Mouse (Mus musculus): ENCODE measurements around the gene Vti1a. TPM values are rescaled to one million over a fixed set of nuclear protein-coding genes. Genes with fewer than 3 reads are reported as not detected.
A peak's percentile ranks its signal among the peaks of the same experiment; 100 is the strongest.

Vti1a gene
- total RNA-seq (2021), result 10 to 100 TPM; 60.2 to 60.5 TPM
- long read RNA-seq, full-length matches to known transcripts, result 31 of 81 reads
- long read RNA-seq, partial matches to known transcripts, result 7 of 81 reads
- long read RNA-seq, other reads (novel, unspliced or antisense), result 43 of 81 reads

- peak; percentile 82 to 93 for DNase-seq (ENCODE audit: low spot score in 2 of 2)
These were observed at the start of gene Vti1a for GRCm38 (mm10) chr19:55316109-55316714. Gene Vti1a, plus strand, starts transcription at chr19:55316295.

GRCm38 (mm10) chr19:55266786-55267185, 49.3 kb upstream of the Vti1a start:
- DNase-seq (ENCODE audit: low spot score in 2 of 2), result no peak

DNA sequence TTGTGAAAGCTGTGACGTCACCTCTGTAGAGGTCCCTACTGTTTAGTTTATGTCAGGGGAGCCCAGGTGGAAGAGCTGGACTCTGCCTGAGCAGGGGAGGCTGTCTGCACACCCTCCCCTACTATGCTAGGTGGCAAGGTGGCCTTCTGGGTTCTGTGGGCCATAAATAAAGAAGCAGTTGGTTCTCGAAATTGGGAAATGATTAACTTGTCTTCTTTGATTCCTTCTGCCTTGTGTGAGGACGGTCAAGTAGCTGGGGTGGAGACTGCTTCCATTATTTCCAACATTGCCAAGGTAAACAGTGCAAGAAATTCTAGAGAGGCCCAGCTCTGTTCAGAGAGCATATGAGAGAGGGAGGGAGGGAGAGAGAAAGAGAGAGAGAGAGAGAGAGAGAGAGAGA, 47.9 kb upstream of the Vti1a start:
- no peak for DNase-seq (ENCODE audit: low spot score in 2 of 2)

DNA sequence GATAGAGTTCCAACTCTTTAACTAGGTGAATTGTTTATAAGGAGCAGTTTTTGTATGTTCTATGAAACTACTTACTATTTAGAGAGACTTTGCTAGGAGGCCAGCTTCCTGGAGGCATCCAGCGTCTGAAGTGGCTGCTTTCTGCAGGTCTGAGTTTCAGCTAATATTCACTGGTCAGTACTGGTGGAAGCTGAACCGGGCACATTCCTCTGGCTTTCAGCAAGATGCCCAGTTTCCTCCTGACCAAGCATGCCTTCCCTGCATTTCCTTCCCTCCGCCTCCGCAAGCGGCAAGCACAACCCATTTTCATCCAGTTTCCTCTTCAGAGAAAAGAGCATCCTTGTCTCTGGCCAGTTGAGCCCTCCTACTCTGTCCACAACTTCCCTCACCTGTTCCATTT, 47.0 kb upstream of the Vti1a start:
- DNase-seq (ENCODE audit: low spot score in 2 of 2), result no peak

GRCm38 (mm10) chr19:55271448-55271847, 44.6 kb upstream of the Vti1a start:
- DNase-seq (ENCODE audit: low spot score in 2 of 2), result no peak

DNA sequence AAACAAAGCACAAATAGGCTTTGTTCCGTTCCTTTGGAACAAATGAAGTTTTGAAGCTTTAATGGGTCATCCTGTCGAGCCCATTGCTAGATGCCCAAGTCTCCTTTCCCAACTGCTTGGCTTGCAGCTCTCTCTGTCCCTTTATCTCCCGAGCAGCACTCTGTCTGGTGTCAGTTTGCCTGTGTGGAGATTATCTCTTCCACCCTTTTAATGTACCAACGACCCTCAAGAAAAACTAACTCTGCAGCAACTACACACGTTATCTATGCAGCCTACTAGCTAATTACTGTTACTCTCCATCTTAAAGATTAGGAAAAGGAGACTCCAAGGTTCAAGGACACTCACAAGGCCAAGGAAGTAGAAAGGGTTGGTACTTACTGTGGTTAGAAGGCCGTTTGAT, 42.8 kb upstream of the Vti1a start:
- DNase-seq (ENCODE audit: low spot score in 2 of 2), result no peak

DNA sequence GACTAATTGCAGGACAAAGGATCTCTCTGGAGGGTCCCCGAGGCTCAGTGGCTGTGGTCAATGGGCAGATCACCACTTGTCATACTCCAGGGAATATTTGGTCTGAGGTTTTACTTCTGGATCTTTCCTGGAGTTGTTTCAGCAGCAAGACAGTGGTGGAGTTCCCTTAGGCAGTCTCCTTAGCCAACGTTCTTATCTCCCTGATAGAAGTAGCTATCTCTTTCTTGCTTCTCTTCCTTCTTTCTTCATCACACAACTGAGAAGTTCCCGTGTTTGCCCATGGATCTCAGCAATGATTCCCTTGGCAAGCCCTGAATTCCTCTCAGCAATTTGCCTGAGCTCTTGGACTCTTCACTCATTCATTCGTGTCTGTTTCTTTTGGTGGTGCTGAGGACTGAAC, 40.0 kb upstream of the Vti1a start:
- no peak for DNase-seq (ENCODE audit: low spot score in 2 of 2)

DNA sequence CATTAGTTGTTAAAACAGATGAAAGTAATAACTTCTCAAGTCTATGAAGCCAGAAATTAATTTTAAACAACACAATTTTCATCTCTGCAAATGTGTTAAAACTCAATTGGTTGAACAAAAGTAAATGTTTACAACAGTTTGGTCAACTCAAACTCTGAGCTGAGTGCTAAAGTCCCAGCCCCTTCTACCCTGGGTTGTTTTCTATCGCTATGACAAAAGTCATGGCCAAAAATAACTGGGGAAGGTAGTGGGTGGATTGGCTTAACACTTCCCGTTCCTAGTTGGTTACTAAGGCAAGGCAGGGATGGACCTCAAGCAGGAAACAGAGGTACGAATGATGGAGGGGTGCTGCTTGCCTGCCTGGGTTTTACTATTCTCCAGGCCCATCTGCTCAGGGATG, 39.3 kb upstream of the Vti1a start:
- no peak for DNase-seq (ENCODE audit: low spot score in 2 of 2)

DNA sequence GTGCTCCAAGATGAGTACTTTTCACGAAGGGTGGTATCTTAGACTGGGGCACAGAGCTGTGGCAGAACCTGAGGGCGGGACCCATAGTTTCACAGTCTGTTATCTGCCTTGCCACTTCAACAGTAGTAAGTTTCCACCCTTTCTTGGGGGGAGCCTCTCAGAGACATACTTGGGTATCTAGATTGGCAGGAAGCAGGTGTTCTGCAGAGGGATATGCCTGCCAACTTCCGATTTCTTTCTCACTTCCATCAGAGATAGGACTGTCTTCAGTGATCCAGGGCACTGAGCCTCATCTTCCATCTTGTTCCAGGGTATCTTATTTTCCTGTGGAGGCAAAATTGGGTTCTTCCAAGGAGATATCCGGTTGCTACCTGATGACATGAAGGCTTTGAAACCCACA, 32.0 kb upstream of the Vti1a start:
- no peak for DNase-seq (ENCODE audit: low spot score in 2 of 2)

DNA sequence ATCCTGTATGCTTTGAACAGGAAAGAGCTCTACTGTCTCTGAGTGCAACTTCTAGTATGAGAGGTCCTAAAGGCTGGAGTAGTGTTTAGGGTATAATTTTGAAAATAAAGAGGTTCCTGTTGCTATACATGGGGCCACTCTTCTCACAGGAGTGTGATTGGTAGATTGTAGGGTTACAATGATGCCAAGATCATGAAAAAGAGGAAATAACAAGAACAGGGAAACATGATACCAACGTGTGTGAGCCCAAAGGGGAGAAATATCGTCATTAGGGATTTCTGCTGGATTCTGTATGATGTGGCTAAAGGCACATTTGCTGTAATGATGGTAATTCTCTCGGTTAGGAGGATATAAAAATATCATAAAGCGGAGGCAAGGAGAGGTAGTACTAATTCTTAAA, 30.1 kb upstream of the Vti1a start:
- DNase-seq (ENCODE audit: low spot score in 2 of 2), result no peak

- DNase-seq (ENCODE audit: low spot score in 2 of 2), result no peak
These were observed 27.1 kb upstream of the Vti1a start for GRCm38 (mm10) chr19:55288974-55289373.

DNA sequence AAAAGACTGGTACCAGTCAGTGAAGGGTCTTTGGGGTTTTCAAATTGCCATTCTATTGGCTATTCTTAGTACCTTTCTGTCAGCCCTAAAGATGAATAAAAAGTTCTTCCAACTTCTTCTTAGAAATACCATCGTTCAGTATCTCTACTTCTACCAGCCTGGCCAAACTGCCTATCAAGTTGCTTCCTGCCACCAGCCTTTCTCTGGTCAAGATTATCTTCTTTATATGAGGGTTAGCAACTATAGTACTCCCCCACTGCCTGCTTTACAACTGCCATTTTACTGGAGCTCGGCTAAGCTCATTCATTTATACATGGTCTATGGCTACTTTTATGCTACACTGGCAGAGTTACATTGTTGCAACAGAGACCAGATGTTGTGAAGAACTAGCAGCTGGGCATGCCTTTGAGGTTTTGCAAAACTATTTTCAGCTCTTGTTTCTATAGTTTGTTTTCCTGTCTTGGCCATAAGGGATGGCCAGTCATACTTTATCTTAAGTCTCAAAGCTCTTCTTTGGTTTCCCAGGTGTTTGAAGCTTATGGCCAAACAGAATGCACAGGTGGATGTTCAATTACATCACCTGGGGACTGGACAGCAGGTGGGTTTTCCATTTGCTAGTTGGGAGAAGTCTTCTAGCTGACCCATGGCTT, 25.3 kb upstream of the Vti1a start:
- no peak for DNase-seq (ENCODE audit: low spot score in 2 of 2)

DNA sequence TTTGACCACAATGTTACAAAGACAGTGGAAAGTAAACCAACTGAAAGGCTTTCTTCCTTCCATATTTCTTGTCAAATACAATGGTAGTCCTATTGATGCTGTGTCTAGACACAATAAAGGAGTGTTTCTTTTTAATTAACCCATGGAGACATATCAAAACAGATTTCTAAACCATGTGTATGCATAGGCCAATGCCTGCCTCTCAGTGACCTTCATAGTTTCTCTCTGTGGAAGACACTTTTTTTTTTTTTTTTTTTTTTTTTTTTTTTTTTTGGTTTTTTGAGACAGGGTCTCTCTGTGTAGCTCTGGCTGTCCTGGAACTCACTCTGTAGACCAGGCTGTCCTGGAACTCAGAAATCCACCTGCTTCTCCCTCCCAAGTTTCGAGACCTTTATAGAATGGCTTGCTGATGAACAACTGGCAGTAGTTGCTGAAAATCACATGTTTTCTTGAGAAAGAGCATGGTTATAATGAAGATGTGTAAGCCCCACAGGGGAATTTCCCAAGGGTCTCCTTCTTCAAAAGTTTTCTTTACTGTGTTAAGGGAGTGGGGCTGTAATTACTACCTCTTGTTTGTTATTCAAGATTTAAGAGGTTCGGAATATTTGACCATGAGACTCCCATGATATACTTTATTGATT, 23.8 kb upstream of the Vti1a start:
- DNase-seq (ENCODE audit: low spot score in 2 of 2), result no peak

DNA sequence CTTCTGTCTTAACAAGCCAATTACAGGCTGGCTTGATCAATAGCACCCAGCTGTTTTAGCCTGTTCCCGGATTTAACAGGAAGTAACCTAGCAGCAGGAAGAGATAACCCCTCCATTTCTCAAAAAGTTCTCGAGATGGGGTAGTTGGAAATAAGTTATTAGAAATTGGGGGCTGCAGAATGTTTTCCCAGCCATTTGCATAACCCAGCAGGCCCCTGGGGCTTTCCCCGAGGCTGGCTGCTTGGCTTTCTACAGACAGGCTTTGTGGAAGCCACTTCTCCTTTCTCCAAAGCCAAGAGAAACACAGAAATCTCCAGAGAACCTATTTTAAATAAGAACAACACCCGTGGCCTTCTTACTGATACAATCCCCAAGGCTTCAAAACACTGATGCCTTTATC, 22.9 kb upstream of the Vti1a start:
- DNase-seq (ENCODE audit: low spot score in 2 of 2), result no peak

DNA sequence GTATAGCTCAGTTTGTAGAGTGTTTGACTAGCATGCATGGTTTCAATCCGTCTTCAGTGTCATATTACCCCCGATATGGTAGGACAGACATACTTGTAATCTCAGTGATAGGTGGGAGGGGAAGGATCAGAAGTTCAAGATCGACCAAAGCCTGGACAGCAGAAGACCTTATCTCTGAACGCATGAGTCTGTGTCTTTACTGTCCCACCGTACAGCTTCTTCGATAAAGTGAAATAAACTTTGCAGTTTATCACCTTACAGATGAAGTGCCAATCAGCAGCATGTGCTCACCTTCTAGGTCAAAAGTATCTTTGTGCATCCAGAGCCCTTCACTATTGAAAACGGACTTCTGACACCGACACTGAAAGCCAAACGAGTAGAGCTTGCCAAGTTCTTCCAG, 21.0 kb upstream of the Vti1a start:
- DNase-seq (ENCODE audit: low spot score in 2 of 2), result no peak

DNA sequence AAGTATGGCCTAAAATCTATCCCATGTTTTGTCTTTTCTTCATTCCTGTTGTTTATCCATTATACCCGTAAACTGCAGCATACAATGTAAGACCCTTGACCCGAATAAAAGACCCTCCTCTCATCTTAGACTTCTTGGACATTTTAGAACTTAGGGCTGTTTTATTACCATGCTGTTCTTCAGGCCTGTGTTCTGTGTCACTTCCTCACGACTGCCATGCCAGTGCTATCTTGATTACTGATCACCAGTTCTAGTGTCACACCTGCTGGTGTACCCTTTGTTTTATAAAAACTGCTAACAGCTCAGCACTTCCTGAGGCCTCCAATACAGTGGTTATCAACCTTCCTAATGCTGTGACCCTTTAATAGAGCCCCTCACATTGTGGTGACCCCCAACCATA, 20.5 kb upstream of the Vti1a start:
- DNase-seq (ENCODE audit: low spot score in 2 of 2), result no peak

GRCm38 (mm10) chr19:55296301-55296700, 19.8 kb upstream of the Vti1a start:
- no peak for DNase-seq (ENCODE audit: low spot score in 2 of 2)

DNA sequence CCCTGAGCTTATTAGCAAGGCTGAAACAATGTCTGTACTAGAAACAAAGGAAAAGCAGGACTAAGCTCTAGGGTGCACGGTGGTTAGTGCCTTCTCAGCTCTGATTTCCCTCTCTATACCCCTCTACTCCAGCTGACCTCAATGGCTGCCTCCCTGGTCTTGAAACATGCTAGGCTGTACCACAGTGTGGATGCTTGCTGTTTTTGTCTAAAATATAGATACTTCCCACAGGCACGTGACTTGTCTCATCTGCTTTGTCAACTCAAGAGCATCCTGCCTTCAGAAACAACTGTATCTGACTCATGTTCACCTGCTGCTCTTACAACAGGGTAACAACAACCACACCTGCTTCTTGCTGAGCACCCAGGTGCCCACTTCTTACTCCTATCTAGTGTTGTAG, 18.6 kb upstream of the Vti1a start:
- DNase-seq (ENCODE audit: low spot score in 2 of 2), result no peak

GRCm38 (mm10) chr19:55297961-55298360, 18.1 kb upstream of the Vti1a start:
- no peak for DNase-seq (ENCODE audit: low spot score in 2 of 2)

DNA sequence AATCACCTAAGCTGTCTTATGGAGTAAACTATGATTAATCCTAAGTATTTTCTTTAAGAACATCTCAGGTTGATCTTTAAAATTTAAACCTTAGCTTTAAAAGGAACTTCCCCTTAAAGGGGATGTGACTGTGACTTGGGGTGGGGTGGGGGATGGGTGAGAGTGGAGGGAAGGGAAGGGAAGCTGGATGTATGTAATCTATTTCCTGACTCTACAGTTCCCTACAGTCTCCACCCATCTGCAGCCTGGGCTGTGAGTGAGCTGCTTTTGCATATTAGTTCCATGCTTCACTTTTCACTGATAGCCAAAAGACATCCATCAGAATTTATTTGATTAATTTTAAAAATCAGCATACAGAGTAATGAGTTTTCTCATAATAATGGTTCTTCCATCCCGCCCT, 16.7 kb upstream of the Vti1a start:
- DNase-seq (ENCODE audit: low spot score in 2 of 2), result no peak

GRCm38 (mm10) chr19:55300525-55300924, 15.6 kb upstream of the Vti1a start:
- no peak for DNase-seq (ENCODE audit: low spot score in 2 of 2)

GRCm38 (mm10) chr19:55305024-55305423, 11.1 kb upstream of the Vti1a start:
- DNase-seq (ENCODE audit: low spot score in 2 of 2), result no peak

DNA sequence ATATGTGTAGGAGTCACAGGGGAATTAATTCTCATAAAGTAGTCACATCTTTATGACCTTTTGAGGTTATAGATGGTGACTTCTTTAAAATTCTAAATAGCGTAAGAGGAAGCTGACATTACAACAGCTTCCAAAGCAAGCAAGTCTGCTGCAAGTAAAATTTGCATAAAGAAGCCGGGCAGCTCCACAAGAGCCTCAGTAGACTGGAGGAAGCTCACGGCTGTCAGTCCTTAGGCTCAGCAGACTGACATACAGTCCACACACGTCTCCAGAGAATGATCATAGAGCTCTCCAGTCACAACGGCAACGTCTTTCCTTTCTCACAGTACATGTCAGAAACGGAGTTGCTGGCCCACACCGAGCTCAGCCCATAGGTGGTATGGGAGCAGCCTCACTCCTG, 4.2 kb upstream of the Vti1a start:
- DNase-seq (ENCODE audit: low spot score in 2 of 2), result no peak
